Mouse (Mus musculus) cerebellum, postnatal 4 days (tissue): ENCODE data around the gene Zfp760.
"Not testable (repeated sequence)": the region's sequence is repeated elsewhere in the genome, so short reads cannot be mapped to it uniquely, and the experiment has no call there.

Source experiments
- DNase-seq, 2 experiments: peaks; one replicate each; pipeline ENCODE4 v3.0.0; 2022; ENCODE audit warnings: low spot score in 2 of 2, mixed read lengths in 1 of 2

Zfp760 gene

DNA sequence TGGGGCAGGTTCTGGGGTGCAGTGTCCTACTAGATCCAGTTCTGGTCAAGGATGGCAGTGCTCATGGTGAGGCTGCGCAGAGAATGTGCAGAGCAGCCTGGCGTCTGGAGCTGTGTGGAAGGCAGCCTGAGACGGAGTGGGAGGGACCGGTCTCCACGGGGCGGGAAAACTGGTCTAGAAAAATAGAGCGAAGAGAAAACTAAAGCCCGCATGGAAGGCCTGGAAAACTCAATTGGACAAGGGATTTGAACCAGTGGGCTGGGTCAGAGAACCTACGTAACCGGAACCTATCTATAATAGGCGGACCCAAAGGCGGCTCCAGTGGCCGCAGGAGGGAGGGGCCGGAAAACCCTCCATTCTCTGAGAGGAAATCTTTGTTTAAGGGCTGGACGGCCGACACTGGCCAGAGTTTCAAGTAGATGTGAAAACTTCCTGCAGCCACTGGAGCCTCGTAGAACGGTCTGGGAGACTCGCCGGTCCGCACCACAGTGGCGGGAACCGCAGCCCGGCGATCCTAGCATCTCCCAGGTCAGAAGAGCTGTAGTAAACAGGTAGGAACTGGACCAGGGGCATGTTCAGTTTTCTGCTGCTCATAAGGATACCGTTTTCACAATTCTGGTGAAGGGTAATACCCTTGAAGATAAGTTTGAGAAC, at the start of gene Zfp760:
Gene Zfp760 (plus strand): TSS at position 399 of the 654 bp plus-strand sequence.
- peak; percentile 36 to 73 for DNase-seq

DNA sequence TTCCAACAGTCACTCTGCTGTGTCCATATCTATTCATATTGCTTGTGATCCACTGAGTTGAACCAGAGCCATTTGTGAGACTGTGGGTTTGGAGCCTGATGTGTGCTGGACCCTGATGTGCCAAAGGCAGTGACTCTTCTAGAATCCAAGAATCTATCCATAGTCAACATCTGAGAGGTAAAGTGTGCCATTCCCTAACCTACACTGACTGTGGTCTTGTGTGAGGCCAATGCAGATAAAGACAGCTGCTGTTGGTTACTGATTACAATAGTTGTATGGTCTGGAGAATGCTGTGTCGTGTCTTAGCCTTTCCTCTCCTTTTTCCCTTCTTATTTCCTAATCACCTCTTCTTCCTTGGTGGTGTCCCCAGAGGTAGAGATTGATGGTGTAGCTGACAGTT, 28.7 kb upstream of the Zfp760 start:
- not testable (repeated sequence) for DNase-seq

DNA sequence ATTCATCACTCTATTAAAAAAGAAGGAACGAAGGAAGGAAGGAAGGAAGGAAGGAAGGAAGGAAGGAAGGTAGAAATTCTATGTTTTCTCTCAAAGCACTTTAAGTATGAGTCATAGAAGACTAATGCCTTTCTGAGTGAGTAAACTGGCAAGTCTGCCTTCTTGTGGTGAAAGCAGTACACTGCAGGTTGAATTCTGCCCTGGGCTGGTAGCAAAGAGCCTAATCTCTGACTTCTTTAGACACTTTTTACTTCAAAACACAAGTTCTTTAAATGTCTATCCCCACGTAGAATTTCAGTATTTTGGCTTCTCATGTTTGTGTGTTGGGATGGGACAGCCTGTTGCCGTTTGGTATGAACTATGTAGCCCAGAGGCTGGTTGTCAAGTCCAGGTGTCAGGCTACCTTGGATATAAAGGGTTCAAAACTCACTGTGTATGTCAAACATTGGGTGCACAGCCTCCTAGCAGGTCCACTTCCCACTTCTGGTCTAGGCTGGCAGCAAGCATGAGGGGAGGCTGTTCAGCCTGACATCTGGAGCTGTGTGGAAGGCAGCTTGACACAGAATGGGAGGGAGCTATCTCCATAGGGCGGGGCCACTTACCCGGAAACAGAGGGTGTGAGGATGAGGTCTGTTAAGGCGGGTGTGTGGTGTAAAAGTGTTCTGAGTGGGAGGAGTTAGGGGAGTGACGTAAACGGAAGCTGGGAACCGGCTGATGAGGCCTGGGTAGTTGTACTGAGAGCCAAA, 28.1 kb upstream of the Zfp760 start:
- peak; percentile 37 to 55 for DNase-seq

DNA sequence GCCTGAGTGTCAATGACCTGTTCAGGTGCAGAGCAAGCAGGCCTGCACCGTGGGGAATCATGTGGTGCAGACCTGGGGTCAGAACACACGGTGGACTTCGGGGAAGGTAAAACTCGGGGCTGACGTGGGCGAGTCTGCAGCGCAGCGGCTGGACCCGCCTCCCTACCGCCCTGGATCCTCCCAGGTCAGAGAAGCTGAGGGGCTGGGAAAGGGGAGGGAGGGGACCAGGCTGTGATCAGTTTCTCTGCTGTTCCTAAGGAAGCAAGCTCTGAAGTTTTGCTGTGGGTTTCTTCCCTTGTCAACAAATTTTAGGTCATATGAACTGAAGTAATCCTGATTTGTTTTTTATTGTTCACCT, 27.5 kb upstream of the Zfp760 start:
- DNase-seq: not testable (repeated sequence)

DNA sequence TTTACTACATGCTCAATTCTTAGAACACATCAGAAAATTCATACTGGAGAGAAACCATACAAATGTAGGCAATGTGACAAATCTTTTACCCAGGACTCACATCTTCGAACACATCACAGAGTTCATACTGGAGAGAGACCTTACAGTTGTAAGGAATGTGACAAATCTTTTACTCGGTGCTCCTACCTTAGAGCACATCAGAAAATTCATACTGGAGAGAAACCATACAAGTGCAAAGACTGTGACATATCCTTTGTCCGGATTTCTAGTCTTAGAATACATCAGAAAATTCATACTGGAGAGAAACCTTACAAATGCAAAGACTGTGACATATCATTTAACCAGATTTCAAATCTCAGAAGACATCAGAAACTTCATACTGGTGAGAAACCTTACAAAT, 16.0 kb upstream of the Zfp760 start, which contains the start of gene Gm10226:
Gene Gm10226 (plus strand): TSS at position 301 of the 400 bp plus-strand sequence.
- DNase-seq: no peak

DNA sequence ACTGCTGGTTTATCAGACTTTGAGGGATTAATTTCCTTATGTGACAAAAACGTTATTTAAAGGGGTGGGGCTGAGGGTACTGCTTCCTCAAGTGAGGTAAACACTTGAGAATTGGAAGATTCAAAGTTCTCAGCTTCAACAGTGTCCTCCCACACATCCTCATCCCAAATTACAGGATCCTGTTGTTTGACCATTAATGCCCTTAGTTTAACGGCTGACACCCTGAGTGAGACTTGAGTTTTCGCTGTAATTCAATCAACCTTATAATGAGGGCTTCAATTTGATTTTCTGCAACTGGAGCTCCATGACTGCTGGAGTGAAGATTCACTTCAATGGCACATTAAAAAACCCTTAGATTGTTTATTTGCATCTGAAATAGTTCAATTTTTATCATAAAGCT, 14.2 kb upstream of the Zfp760 start:
- no peak for DNase-seq

DNA sequence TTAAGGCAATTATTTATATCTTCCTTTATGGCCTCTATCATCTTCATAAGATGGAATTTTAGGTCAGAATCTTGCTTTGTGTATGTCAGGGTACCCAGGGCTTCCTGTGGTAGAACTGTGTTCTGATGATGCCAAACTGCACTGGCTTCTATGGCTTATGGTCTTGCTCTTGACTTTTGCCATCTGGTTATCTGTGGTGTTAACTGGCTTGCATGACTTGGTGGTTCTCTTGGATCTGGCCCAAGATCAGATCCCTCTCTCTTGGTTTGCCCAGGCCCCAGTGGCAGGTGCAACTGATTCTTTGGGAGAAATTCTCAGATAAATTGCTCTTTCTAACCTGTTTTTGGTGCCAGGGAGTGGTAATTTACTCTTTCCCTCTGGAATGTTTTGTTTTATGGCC, 11.5 kb upstream of the Zfp760 start:
- no peak for DNase-seq

DNA sequence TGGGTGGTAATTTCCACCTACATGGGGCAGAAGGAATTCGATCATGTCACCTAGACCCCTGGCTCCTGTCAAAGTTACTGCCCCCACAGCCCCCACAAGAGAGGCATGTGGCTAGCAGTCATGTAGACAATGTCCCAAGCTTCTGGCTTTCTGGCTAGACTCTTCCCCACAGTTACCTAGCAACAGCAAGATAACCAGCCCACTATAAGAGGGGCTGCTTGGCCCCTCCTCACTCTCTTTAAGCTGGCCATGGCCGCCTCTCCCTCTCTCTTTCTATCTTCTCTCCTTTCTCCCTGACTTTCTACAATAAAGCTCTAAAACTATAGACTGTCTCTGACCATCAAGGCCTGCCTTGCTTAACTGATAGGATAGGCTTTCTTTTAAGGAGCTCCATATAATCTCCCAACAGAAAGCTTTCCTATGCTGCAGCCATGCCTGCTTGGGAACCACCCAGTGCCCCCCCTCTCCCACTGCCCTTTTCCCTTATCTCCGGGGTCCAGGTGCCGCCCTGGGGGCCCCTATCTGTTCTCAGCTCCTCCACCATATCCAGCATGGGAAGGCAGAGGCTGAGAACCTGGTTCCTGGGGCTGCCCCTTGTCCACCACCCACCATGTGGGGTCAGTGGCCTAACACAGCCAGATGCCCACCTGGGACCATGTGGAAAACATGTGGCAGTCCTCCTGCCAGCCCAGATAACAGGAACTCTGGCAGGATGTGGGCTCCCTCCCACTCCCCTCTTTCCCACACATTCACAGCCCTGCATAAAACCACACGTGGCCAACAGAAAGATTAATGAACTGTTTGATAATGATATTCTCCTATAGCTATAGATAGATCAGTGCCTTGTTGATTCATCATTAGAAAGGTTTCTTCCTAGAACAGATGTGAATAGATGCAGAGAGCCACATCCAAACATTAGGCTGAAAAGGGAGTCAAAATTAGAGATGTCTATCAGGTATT, 5.0 kb upstream of the Zfp760 start:
- no peak for DNase-seq

DNA sequence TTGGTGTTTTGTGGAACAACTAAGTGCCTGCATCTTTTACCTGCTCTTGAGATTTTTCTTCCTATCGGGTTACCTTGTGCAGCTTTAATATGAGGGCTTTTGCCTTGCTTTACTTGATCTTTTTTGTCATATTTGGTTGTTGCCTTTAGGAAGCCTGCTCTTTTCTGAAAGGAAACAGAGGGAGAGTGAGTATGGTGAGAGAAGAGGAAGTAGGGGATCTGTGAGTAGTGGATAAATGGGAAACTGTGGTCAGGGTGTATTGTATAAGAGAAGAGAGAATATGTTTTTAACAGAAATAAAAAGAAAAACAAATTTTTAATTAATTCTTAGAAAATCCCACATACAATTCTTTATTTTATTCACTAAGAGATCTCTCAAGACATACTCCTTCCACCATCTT, 4.1 kb upstream of the Zfp760 start:
- DNase-seq: no peak

DNA sequence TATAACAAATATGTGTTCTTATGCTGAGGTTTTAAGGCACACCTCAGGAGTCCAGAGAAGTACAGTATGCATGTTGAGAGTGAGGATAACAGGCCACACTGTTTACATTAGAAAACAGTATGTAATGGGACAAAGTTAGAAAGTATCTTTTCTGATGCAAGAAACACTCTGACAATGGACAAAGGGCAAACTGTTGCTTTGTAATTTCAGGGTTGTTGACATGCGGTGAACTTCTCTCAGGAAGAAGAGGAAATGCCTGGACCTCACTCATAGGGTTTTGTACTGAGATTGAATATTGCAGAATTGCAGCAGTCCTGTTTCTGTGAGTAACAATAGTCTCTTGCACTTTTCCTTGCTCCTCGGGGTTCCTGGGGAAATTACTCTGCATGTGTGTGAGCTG, 860 bp downstream of the Zfp760 start:
- DNase-seq: no peak

DNA sequence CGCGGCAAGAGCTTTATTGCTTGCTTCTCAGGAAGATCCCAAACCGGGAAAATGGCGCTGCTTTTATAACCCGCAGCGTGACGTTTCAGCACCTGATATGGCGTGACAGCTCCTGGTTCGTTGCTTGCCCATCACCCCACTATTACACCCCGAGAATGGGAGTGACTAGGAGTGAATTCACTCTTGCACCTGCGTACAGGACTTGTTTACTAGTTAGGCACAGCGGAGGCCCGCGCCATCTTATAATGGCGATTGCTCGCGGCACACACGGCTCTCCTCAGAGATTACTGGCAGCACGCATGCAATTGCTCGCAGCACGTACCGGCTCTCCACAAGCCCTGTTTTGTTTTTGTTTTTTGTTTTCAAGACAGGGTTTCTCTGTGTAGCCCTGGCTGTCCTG, 23.0 kb downstream of the Zfp760 start, which contains the start of gene Zfp229:
Gene Zfp229 (plus strand): TSS at position 301 of the 400 bp plus-strand sequence.
- DNase-seq: not testable (repeated sequence)

DNA sequence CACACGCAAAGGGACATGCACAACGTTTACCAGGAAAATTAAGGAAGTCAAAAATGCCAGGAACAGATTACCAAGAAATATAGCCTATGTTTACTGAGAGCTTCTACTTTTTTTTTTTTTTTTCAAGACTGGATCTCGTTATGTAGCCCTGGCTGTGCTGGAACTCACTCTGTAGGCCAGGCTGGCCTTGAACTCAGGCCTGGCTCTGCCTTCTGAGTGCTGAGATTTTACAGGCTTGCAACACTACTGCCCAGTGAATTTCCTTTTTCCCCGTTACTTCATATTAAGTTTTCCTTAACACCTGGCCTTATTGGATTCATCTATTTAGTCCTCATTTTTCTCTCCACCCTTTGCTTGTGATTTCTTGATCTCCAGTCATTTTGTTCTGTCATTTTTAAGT, 25.5 kb downstream of the Zfp760 start:
- no peak for DNase-seq

DNA sequence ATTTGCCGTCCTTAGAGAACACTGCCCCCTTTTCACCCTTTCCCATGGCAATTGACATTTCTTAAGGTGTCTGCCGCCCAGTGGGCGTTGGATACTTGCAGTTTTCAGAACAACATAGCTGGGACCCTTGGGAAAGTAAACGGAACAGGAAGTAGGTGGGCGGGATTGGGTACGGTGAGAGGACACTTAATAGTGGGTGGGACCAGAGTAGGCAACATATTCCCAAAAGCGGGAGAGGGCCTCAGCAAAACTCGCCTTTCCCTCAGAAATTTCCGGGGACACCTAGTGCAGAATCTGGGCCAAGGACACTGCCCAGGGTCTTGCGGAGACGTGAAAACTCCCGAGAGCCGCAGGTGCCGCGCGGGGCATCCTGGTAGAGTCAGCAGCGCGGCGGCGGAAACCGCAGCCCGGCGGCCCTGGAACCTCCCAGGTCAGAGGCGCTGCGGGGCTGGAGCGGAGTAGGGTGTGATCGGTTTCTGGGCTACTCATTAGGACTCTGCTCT, 26.0 kb downstream of the Zfp760 start:
- peak; percentile 22 to 45 for DNase-seq

DNA sequence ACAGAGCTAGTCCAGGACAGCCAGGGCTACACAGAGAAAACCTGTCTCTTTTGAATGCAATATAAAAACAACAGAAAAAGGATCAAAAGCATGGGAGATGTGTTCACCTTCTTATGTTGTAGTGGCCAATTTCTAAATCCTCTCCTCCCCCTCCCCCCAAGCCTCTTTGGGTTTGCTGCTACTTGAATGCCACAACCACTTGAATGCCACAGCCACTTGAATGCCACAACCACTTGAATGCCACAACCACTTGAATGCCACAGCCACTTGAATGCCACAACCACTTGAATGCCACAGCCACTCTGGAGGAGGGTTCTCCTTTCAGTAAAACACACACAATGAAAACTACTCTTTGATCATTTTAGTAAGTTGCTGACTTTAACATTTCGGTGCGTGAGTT, 45.2 kb downstream of the Zfp760 start:
- DNase-seq: no peak

DNA sequence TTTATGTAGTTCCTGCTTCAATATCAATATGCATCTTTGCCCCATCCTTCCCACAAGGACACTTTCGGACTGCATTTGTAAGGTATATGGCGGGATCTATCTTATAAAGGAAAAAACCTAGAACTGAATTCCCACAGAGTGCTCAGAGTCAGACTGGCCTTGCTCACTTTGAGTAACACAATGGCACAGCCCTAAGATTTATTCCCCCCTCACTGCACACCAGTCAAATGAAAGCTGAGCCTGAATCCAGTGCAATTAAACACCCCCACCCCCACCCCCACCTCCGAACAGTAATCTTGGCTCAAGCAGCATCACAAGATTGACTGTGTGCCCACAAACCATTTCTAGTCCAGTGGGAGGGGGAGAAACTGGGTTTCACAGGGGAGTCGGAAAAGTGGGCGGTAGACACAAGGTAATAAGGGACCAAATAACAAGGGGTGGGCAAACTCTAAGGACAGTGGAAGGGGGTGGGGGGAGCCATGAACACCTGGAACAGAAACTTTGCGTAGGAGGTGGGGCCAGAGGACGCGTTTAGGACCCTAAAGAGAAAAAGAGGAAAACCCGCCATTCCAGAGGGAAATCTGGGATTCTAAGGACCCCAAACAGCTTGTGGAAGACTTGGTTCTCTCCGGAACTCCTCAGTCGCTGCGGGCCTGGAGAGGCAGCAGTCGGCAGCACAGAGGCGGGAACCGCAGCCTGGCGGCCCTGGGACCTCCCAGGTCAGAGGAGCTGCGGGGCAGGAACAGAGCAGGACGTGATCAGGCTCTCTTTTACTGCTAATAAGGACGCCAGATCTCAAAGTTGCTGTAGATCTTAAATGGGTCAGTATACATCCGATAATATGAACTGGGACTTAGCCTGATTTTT, 46.0 kb downstream of the Zfp760 start:
- peak in 1 of 2 experiments; percentile 1 for DNase-seq

DNA sequence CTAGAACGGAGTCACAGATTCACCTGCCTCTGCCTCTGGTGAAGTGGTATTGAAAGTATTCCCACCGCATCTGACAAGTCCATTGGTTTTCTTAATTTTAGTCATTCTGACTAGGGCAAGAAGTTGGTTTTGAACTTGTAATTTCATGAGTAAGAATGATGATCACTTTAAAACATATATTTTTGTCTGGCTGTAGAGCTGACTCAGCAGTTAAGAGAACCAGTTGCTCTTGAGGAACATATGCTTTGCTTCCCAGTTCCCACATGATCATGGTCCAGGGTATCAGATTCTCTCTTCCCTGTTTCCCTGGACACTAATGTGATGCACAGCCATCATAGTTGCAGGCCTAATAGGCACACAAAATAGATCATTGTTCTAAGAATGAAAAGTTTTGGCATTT, 62.8 kb downstream of the Zfp760 start:
- no peak for DNase-seq
